Mouse (Mus musculus) left cerebral cortex, adult 2 months (tissue): Measurements from ENCODE around the gene Ppp1r32. TPM values are rescaled to one million over a fixed set of nuclear protein-coding genes. Genes with fewer than 3 reads are reported as not detected.

ENCODE experiments used
- DNase-seq, 2 experiments: peaks; one replicate each; pipeline ENCODE4 v3.0.0; 2021 to 2022; ENCODE audit warnings: low spot score in 2 of 2, mixed read lengths in 1 of 2; ENCODE audit errors: extremely low spot score in 1 of 2
- H3K27ac ChIP-seq: fragments of 200-600 bp; 2 replicates; pipeline ENCODE4 v1.8.1; 2022
- H3K4me3 ChIP-seq: fragments of 200-600 bp; 2 replicates; pipeline ENCODE4 v1.8.1; 2022
- CTCF ChIP-seq: fragments of 200-600 bp; IDR thresholded peaks from 2 replicates; pipeline ENCODE4 v1.8.1; 2022; ENCODE audit warnings: antibody characterized with exemption, mild to moderate bottlenecking, moderate library complexity
- intact Hi-C: fragments of 180-260 bp; cut with DNase I; formaldehyde crosslinking; loops from one replicate; pipeline ENCODE4 v1.15.1; 2025
- total RNA-seq, 2 experiments: library from RNA; stranded (reverse); gene quantifications; 2 replicates each; pipeline ENCODE4 v1.2.3; 2021

Ppp1r32 gene
- total RNA-seq, 2 experiments from 2014 or later, result 0.61 to 1.3 TPM

GRCm38 (mm10) chr19:10497512-10498160 lies 14.9 kb upstream of the Ppp1r32 start:
- DNase-seq, result peak in 1 of 2 experiments; percentile 40
- H3K4me3 ChIP-seq, result no peak overlapping the region
- H3K27ac ChIP-seq, result 0 out of 2 replicates have a peak overlapping the region, but pooled peaks have one; percentile 8
- no peak for TF ChIP-seq CTCF
- intact Hi-C loops, result no loop called here

GRCm38 (mm10) chr19:10496976-10497375 lies 14.2 kb upstream of the Ppp1r32 start:
- intact Hi-C loops, result no loop called here
- no peak overlapping the region for H3K27ac ChIP-seq

DNA sequence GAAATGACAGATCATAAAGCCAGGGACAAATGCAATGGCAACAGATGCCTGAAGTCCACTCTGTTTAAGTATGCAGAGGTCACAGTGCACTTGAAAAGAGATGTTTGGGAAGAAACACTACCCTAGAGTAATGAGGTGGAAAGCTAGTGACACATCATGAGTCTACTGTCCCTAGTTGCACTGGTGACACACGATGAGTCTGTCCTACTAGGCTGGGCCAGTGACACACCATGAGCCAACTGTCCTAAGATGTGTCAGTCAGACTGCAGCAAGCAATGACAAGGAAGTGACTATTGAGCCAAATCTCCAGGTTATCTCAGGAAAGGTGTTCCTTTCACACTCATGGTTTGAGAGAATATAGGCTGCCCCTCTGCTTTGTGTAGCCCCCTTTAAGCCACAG lies 12.9 kb upstream of the Ppp1r32 start:
- Histone ChIP-seq H3K4me3 (no peak overlapping the region), H3K27ac (no peak overlapping the region)
- intact Hi-C loops, result no loop called here
- no peak for TF ChIP-seq CTCF
- DNase-seq, result no peak

More at GRCm38 (mm10) chr19:10496976-10497375, 14.2 kb upstream of the Ppp1r32 start:
- no peak for DNase-seq
- H3K4me3 ChIP-seq, result no peak overlapping the region
- no peak for TF ChIP-seq CTCF

DNA sequence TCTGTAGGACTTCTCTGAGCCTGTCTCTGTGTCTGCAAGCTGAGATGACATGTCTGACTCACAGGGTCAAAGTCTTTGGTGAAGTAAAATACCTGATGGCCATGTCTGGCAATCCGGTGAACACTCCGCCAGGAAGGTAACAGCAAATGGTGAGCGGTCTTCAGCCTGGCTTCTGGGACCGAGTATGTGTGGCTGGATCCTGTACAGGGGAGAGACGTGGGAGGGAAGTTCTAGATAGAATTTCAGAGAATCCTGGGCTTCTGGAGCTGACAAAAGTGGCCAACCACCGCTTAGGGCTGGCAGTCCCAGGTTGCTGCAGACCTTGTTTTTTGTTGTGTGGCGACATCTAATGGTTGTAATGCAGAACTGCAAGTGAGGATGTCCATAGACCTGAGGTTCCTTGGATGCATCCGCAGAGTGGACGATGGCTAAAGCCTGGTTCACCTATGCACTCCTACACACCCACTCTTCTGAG lies 3.6 kb upstream of the Ppp1r32 start:
- DNase-seq, result peak; percentile 53 to 54
- TF ChIP-seq CTCF, result peak; percentile 93
- intact Hi-C loops, result loop anchor here (1.0 to 5.0 kb wide), 4 partner anchors 37 to 269 kb away; no protein-coding TSS in a partner anchor
- no peak overlapping the region for H3K27ac ChIP-seq
- H3K4me3 ChIP-seq, result no peak overlapping the region

DNA sequence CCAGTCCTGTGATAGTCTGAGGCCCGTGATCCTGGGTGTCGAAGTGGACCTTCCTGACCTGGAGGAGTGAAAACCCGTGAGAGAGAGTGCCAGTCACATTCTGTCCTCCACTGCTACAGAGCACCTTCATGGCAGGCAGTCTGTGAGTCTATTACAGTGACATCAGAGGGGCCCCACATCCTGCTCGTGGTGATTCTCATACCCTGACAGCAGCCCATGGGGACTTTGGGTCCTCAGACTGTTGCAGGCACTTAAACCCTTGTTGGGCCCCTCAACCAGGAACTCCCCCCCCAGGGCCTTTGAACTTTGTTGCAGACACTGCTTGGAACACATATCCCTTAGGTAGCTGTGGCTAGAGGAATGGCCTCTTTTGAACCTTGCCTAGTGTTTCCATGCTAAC lies 3.2 kb downstream of the Ppp1r32 start:
- Histone ChIP-seq H3K4me3 (no peak overlapping the region), H3K27ac (no peak overlapping the region)
- TF ChIP-seq CTCF, result no peak
- no peak for DNase-seq
- intact Hi-C loops, result no loop called here

- Histone ChIP-seq H3K27ac (no peak overlapping the region), H3K4me3 (no peak overlapping the region)
- no peak for DNase-seq
- no peak for TF ChIP-seq CTCF
- intact Hi-C loops, result no loop called here
Measured at GRCm38 (mm10) chr19:10473779-10474178, 8.9 kb downstream of the Ppp1r32 start.

GRCm38 (mm10) chr19:10472958-10473357 lies 9.8 kb downstream of the Ppp1r32 start:
- no peak for TF ChIP-seq CTCF
- H3K4me3 ChIP-seq, result no peak overlapping the region
- H3K27ac ChIP-seq, result no peak overlapping the region
- intact Hi-C loops, result no loop called here
- peak in 1 of 2 experiments; percentile 54 for DNase-seq

- DNase-seq, result peak in 1 of 2 experiments; percentile 30
Measured at GRCm38 (mm10) chr19:10469171-10469658, 13.5 kb downstream of the Ppp1r32 start.

DNA sequence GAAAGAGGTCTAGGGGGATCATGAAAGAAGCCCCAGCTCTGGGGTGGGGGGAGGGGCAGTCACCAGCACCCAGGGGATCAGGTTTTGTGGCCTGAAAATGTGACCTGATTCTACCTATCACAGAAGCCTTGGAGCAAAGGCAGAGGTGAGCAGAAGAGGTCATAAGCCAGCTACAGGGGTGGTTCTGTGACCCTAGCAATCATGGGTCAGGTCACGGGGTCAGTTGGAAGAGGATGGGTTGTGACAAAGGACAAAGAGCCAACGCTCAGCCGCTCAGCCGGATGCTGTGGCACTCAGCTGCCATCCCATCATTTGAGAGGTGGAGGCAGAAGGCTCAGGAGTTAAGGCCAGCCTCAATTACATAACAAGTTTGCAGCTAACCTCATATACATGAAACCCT lies 18.3 kb downstream of the Ppp1r32 start:
- no peak for TF ChIP-seq CTCF
- Histone ChIP-seq H3K27ac (no peak overlapping the region), H3K4me3 (no peak overlapping the region)
- no peak for DNase-seq
- intact Hi-C loops, result no loop called here

More at GRCm38 (mm10) chr19:10469171-10469658, 13.5 kb downstream of the Ppp1r32 start:
- intact Hi-C loops, result no loop called here
- TF ChIP-seq CTCF, result no peak
- H3K4me3 ChIP-seq, result no peak overlapping the region
- H3K27ac ChIP-seq, result no peak overlapping the region

DNA sequence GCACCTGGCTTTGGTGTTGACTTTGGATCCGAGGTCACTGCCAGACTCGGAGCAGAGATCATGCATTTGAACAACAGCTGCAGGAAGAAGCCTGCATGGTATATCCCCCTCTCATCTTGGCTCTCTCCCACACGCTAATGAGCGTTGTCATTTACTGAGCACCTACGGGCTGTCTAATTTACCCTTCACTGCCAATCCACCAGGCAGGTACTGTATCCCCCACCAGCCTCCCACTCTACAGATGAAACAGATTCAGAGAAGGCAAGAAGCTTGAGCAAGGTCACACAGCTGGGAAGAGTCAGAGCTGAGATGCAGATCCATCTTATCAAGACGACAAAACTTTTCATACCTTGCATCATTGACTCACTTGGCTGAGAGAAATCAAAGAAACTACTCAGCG lies 21.1 kb downstream of the Ppp1r32 start:
- no peak for TF ChIP-seq CTCF
- no peak overlapping the region for H3K4me3 ChIP-seq
- DNase-seq, result no peak
- no peak overlapping the region for H3K27ac ChIP-seq
- intact Hi-C loops, result no loop called here

- peak in 1 of 2 experiments; percentile 59 for DNase-seq
Measured at GRCm38 (mm10) chr19:10459907-10460306, 22.8 kb downstream of the Ppp1r32 start.

GRCm38 (mm10) chr19:10458096-10458495 lies 24.6 kb downstream of the Ppp1r32 start:
- peak in 1 of 2 experiments; percentile 58 for DNase-seq
- H3K4me3 ChIP-seq, result no peak overlapping the region
- intact Hi-C loops, result loop anchor here (2.0 kb wide), 1 partner anchor 59 kb away; no protein-coding TSS in a partner anchor
- no peak for TF ChIP-seq CTCF
- H3K27ac ChIP-seq, result no peak overlapping the region

More at GRCm38 (mm10) chr19:10459907-10460306, 22.8 kb downstream of the Ppp1r32 start:
- no peak overlapping the region for H3K27ac ChIP-seq
- no peak for TF ChIP-seq CTCF
- H3K4me3 ChIP-seq, result no peak overlapping the region
- intact Hi-C loops, result loop anchor here (2.0 kb wide), 1 partner anchor 61 kb away; no protein-coding TSS in a partner anchor
